Mouse (Mus musculus) urinary bladder, adult 2 months (tissue): Measurements from ENCODE around the gene Mysm1. TPM values are rescaled to one million over a fixed set of nuclear protein-coding genes. Genes with fewer than 3 reads are reported as not detected.

Experiments
- DNase-seq: peaks from one replicate; pipeline ENCODE4 v3.0.0; 2022; ENCODE audit warnings: low spot score
- polyA plus RNA-seq: library from polyadenylated mRNA; depleted of rRNA; stranded (reverse); fragments of >200 nt; gene quantifications from 2 replicates; pipeline ENCODE4 v1.2.3, GENCODE M21; 2012; rRNA removed

Gene Mysm1
- 14.8 and 16.8 TPM in 2 replicates for polyA plus RNA-seq

- peak; percentile 92 for DNase-seq
Observed at GRCm38 (mm10) chr4:94978590-94979499, at the start of gene Mysm1. TSS of gene Mysm1 (minus strand) at chr4:94979100.

GRCm38 (mm10) chr4:95025847-95026600, 47.1 kb upstream of the Mysm1 start:
- DNase-seq: no peak

GRCm38 (mm10) chr4:95023350-95023953, 44.6 kb upstream of the Mysm1 start:
- no peak for DNase-seq

GRCm38 (mm10) chr4:95021649-95022637, 43.0 kb upstream of the Mysm1 start:
- DNase-seq: no peak

DNA sequence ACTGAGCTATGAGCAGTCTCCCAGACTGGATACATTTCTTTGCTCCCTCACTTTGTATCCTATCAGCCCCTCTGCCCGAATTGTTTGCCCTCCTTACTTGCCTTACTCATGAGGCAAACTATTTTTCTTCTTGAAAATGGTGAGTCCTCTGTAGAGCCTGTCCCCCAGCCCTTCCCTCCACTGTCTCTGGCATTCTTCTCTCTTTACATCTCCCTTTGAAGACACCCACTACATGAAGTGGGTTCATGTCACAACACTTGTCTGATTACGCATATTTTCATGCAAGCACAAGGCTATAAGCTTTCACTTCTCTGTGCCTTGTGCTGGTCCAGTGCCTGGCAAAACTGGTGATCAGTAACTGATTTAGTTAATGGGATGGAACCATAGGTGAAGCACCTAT, 41.3 kb upstream of the Mysm1 start:
- no peak for DNase-seq

DNA sequence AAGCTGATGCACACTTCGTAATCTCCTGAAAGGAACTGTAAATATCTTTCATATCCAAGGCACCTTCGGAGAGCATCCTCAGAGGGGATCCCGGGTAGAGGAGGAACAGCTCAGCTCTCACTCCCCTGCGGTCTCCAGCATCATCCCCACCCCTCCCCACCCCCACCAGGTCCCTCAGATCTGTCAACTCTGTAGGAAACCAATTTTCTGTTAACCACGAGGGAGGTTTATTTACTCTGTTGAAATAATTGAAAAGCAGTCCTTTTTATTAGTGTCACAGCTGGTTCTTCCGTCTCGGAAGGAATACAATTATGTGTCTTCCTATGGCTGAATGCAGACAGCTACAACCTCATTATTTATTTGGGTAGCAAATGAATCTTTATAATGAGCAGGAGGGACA, 39.3 kb upstream of the Mysm1 start:
- DNase-seq: no peak

- no peak for DNase-seq
Observed at GRCm38 (mm10) chr4:95012706-95013105, 33.8 kb upstream of the Mysm1 start.

DNA sequence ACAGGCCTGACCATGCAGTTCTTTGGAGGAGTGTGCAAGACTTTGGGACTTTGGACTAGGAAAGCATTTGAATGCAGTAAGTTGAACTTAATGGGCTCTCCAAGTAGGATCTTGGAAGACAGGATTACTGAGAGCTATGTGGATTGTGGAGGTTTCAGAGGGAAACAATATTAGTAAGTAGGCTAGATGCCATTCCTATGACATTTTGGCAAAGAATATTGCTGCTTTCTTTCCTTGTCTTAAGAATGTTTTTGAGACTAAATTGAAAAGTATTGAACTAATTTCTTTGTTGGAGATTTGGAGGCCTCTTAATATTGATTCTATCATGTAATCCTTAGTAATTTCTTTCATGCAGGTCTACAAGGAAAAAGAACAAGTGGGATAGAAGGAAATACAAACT, 33.4 kb upstream of the Mysm1 start:
- no peak for DNase-seq

DNA sequence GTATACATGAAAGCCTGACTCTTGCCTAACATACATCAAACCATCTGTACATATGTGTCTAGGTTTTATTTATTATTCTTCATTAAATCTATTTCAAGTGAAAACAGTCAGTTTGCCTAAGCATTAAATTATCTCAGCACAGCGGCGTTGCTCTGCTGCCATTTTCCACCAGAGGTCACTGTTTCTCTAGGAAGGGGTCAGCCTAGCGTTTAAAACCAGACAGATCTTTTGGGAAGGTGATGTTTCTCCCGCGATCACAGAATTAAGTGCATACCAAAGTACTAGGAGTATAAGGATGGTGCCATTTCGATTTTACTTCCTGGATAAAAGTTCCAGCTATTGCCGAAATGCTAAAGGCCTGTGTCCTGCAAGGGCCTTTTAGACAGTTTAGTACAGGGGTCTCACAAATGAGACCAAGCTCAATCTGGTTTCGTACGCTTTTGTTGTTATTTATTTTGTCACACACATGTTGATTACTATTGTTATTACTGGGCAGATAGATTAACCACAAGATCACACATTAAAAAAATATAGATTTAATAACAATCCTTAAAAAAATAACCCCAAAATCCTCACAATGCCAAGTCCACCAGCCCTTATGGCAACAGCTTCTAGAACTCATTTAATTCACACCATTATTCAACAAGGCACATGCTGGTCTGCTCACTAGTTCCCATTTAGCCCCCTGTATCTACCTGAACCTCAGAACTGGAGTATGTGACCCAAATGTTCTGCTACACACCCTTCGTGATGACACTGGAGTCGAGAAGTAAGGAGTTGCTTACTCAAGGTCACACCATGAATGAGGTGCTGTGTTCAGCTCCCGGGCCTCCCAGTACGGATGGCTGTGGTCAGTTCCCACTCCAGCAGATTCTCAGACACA, 29.5 kb upstream of the Mysm1 start:
- peak; percentile 34 for DNase-seq

DNA sequence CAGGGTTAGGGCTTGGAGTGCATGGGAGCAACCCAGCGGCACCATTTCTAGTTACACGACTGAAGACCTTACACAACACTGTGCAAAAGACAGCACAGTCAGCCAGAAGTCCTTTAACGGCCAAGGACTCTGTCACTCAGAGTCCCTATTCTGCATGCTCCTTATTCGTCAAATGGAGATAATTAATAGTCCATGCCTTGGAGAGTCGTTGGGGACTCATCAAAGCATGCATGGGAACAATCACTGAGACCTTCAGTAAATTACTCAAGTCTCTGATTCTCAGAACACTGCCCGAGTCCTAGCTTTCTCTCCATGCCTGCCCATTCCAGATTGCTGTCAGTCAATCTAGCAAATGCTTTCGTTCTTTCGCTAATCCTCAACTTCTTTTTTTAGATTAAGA, 28.9 kb upstream of the Mysm1 start:
- no peak for DNase-seq

- no peak for DNase-seq
Observed at GRCm38 (mm10) chr4:95005251-95005830, 26.4 kb upstream of the Mysm1 start.

DNA sequence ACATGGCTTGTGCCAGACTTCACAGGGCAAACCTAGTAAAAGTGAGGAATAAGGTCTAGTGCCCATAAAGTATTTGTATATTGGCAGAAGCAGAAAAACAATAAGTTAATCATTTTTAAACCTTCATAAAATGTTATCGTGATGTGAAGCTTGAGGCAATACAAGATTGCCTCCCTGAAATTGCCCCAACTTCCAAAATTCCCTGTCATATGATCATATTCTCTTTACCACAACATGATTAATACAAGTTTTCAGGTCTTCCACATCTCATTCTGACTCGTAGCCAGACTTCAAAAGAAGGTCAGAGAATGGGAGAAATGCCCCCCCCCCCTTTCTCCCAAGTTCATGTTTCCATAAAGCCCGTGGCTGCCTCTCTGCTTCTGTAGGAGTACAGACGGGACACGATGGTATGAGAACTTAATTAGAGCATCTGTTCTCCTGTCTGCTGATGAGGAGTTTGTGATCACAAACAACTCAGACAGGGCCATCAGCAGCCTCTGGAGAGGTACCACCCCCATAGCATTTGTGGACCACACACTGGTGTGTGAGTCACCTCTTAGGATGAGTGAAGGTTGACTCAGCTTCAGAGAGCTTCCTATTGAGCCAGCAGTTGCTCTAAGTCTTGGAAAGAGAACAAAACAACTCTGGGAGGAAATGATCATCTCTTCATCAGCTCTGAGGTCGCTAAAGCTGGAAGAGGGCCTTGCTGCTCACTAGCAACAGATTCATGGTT, 22.3 kb upstream of the Mysm1 start:
- DNase-seq: no peak

DNA sequence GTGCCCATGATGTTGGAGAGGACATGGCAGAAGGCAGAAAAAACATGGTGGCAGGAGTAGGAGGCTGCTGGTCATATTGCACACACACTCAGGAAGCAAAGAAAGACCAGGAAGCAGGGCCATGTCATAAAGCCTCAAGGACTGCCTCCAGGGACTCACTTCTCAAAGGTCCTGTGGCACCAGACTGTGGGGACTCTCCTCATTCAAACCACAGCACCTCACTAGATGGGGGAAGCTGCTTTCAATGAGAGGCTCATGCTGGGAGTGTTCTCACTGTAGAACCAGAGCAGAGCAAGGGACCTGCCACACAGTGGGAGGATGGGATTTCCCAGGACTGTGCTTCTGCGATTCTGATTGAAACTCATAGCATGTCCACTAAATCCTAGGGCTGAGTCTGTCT, 21.2 kb upstream of the Mysm1 start:
- DNase-seq: no peak

DNA sequence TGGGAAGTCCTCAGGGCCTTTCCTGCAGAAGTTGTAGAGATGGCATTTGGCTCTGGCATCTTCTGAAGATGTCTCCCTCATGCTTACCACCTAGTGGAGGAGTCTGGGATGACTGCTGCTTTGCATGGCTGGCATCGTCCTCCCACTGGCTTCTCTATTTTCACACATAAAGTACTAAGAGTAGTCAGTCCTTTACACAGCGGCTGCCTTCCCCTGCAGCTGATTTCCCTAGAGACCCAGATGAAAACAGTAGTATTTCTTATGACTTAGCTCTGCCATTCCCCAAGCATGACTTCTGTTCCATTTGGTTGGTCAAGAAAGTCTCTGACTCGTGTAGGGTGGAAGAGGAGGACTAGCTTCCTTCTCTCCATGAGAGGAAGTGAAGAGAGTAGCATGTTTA, 20.3 kb upstream of the Mysm1 start:
- no peak for DNase-seq

DNA sequence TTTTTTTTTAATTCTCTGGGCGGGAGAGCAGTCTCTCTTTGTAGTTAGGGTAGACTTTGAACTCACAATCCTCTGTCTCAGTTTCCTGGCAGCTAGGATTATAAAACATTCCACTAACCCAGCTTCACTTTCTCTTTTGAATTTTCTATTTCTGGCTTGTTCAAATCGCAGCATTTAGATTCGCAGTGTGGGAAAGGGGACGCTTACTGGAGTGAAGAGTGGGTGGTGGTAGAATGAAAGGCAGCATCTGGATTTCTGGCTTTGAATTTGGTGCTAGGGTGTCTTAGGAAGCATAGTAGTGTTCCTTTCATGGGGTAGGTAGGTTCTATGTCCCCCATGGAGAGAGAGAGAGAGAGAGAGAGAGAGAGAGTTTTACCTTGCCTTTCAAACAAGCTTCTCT, 17.0 kb upstream of the Mysm1 start:
- DNase-seq: no peak

GRCm38 (mm10) chr4:94990204-94990603, 11.3 kb upstream of the Mysm1 start:
- DNase-seq: no peak

GRCm38 (mm10) chr4:94987725-94988124, 8.8 kb upstream of the Mysm1 start:
- no peak for DNase-seq

- no peak for DNase-seq
Observed at GRCm38 (mm10) chr4:94979500-94979915, 608 bp upstream of the Mysm1 start.

GRCm38 (mm10) chr4:94973321-94973720, 5.6 kb downstream of the Mysm1 start:
- DNase-seq: no peak
